Mouse (Mus musculus): ENCODE measurements around the gene Atp10b. TPM values are rescaled to one million over a fixed set of nuclear protein-coding genes. Genes with fewer than 3 reads are reported as not detected.

Gene Atp10b
- total RNA-seq, 2 experiments from 2014 or later, result 0.06 TPM; not detected in 1

DNA sequence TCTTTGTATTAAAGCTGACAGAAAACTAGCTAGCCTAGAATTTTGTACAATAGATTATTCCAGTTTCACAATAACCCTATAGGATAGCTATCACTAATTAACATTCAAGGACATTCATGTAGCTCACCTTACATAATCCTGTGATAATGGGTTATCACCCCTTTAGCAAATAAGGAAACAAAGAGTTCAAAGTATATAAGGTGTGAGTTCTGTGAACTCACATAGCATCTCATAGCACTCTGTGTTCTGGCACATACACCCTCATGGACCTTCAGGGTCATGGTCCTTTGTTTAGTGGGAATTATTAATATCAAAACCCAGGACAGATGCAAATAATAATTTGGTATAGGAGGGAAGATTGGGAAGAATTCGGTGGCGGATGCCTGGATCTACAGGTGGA, 50.4 kb downstream of the Atp10b start:
- no peak for DNase-seq

DNA sequence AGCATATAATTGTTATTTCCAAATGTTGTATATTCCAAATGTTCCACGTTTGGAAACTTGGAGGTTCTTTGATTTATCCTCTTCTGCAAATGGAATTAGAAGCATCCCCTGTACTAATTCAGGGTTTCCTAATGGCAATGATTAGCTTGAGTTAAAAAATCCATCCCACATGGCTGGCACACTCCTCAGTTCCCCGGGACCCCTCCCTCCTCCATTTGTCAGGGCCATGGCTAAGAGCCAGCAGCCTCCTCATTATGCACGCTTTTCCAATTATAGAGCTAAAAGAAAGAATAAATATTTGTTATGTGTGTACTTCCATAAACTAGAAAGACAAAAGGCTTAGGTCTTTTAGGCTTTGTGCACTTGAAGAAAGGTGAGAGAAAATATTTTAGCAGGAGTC, 53.9 kb downstream of the Atp10b start:
- peak; percentile 40 for DNase-seq

- no peak for DNase-seq
These were observed 63.5 kb downstream of the Atp10b start for GRCm38 (mm10) chr11:43213134-43213533.

DNA sequence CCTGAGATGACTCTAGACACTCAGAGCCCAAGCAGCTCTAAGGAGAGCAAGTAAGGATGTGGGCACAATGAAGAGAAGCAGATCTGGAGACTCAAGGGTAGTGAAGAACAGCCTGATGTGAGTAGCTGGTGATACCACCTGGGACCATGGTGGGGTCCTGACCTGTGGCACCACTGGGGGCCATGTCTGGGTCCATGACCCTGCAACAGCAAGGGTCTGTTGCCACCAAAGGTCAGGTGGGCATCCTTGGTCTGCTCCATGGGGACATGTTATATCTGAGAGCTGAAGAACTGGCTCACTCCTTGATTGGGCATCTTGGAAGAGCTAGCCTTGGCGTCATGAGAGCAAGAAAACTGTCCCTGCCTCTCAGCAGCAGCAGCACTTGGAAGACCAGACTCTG, 64.1 kb downstream of the Atp10b start:
- DNase-seq, result no peak

DNA sequence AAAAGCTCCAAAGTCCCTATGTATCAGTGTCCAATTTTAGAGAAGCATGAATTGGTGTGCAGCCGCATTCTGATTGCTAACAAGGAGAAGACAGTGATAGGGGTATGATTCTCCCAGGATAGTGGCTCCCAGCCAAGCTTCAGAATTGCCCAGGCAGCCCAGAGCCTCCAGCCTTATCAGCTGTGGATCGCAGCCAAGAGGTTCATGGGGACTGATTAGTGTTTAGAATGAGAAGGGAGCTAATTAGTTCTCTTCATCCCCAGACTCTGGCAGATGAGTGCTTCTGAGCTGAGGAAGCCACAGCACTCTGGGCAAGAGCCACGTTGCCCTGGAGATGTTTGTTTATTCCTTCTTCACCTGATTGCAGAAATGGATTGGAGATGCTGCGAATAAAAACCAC, 67.3 kb downstream of the Atp10b start:
- peak; percentile 57 for DNase-seq

- no peak for DNase-seq
These were observed 80.6 kb downstream of the Atp10b start for GRCm38 (mm10) chr11:43230231-43230630.

DNA sequence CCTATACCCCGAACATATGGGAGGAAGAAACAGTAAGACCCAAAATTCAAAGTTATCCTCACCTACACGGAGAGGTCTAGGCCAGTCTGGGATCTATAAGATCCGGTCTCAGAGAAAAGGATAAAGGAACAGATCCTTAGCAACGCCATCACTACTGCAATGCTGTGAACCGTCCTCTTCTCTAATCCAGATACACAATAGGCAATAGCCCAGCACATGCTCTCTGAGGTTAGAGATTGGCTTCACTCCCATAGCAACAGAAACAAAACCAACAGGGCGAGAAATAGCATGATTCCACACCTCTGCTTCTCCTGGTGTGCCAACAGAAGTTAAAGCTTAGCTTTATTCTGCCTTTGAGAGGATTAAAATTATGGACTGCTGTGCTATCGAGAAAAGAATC, 82.4 kb downstream of the Atp10b start:
- no peak for DNase-seq

GRCm38 (mm10) chr11:43236360-43237039, 86.8 kb downstream of the Atp10b start:
- no peak for DNase-seq

GRCm38 (mm10) chr11:43239804-43240203, 90.1 kb downstream of the Atp10b start:
- no peak for DNase-seq

DNA sequence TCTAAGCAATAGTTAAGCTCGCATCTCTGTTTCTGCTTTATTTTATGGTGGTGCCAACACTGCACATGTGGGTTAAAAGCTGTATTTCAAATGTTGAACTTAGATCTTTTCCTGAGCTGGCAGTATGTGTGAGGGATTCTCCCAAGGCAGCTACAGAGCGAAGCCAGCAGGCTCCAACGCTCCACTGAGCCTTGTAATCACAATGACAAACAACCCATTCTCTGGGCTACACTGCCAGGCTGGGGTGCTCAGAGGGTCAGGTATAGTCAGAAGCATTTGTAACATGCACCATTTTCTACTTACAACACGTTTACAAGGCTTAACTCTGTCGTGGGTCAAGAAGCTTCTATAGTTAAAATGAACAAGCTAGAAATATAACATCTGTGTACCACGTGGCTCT, 103.4 kb downstream of the Atp10b start:
- no peak for DNase-seq

- no peak for DNase-seq
These were observed 105.6 kb downstream of the Atp10b start for GRCm38 (mm10) chr11:43255262-43255661.

GRCm38 (mm10) chr11:43257291-43257690, 107.6 kb downstream of the Atp10b start:
- no peak for DNase-seq

DNA sequence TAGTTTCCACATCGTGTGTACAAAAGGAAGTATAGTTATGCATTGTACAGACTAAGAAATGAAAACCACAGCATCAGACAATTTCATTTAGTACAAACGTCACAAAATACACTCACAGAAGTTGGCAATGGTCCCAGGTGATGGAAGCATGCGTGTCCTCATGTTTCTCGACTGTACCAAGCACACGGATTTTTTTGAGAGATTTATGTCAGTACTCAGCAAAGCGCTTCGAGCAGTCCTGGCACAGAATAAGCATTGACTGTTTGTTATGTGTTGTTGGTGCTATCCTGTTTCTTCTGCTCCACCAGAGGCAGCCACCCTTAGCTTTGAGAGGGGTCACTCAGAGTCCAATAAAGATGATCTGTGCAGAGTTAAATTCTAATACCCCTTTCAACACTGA, 108.1 kb downstream of the Atp10b start:
- DNase-seq, result peak; percentile 43

- DNase-seq, result peak; percentile 76
These were observed 114.0 kb downstream of the Atp10b start for GRCm38 (mm10) chr11:43263548-43264218.

GRCm38 (mm10) chr11:43267505-43267904, 117.8 kb downstream of the Atp10b start:
- DNase-seq, result no peak

DNA sequence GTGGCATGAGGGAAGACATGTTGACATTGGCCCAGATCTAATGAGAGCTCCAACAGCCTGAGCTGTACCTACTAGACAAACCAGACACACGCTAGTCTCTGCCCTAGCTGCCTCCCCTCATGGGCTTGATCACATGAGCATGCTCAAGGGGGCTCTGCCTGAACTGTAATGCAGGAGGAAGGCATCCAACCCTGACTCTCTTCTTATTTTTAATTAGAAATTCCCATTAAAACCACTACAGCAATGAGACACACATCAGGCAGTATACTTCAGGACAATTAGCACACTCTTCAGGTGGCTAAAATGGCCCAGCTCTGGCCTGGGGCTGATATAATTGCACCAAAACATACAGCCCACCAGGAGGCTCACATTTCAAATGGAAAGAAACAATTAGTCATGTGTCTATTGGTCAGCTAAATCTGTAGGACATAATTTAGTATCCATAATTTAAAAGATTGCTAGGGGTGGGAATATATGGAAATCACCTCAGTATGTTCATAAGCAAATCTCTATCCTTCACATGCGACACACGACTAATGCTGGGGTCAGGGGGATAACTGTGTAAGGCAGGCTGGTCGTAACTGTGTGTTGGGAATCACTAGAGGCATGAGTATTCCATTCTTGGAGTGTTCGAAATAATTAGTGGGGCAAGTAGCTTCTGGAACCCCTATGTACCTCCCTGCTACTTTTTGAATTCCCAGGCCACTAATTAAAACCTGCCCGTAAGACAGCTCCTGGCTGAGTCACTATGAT, 120.0 kb downstream of the Atp10b start:
- DNase-seq, result no peak

GRCm38 (mm10) chr11:43270256-43270806, 120.7 kb downstream of the Atp10b start:
- DNase-seq, result no peak

- no peak for DNase-seq
These were observed 124.2 kb downstream of the Atp10b start for GRCm38 (mm10) chr11:43273896-43274295.

- no peak for DNase-seq
These were observed 147.9 kb downstream of the Atp10b start for GRCm38 (mm10) chr11:43297584-43297983.

DNA sequence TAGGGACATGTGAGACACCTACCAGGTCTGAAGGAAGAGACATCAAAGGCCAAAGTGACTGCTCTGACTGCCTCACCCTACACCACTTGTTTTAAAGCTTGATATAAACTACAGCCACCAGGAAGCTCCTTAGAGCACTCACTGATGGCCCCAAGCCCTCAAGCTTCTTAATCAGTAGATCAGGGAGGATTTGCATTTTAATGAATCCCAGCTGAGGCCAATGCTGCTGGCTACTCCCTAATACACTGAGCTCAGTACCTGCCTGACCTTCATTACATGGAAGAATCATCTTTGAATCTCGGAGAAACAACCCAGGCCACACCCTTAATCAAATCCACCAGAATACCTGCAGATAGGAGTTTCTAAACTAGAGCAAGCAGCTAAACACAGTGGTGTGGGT, 161.3 kb downstream of the Atp10b start:
- no peak for DNase-seq

Measured in adrenal gland, postnatal 10 days (tissue).